Mouse (Mus musculus): Measurements from ENCODE around the gene Olfr1280. TPM values are rescaled to one million over a fixed set of nuclear protein-coding genes. Genes with fewer than 3 reads are reported as not detected.

Olfr1280 gene
- polyA plus RNA-seq (2014; fragmentation: Illumina TruSeq; extraction: RNeasy Lipid Tissue Mini Kit (QIAGEN cat#74804); ENCODE audit: low replicate concordance) = not detected

GRCm38 (mm10) chr2:111313717-111314116 is at the start of gene Olfr1280:
TSS of gene Olfr1280 (plus strand) at chr2:111314017.

GRCm38 (mm10) chr2:111274006-111274405 is 39.8 kb upstream of the Olfr1280 start, which contains the start of gene Olfr1277:
TSS of gene Olfr1277 (minus strand) at chr2:111274106.

GRCm38 (mm10) chr2:111289836-111290235 is 24.0 kb upstream of the Olfr1280 start, which contains the start of gene Olfr1278:
TSS of gene Olfr1278 (plus strand) at chr2:111290136.

GRCm38 (mm10) chr2:111300374-111300773 is 13.4 kb upstream of the Olfr1280 start, which contains the start of gene Olfr1279:
TSS of gene Olfr1279 (plus strand) at chr2:111300635.

GRCm38 (mm10) chr2:111326220-111326619 is 12.4 kb downstream of the Olfr1280 start, which contains the start of gene Olfr1281:
TSS of gene Olfr1281 (plus strand) at chr2:111326520.

GRCm38 (mm10) chr2:111335976-111336375 is 22.2 kb downstream of the Olfr1280 start, which contains the start of gene Olfr1282:
TSS of gene Olfr1282 (minus strand) at chr2:111336076.

GRCm38 (mm10) chr2:111366490-111366889 is 52.7 kb downstream of the Olfr1280 start, which contains the start of gene Olfr1283:
TSS of gene Olfr1283 (plus strand) at chr2:111366790.

GRCm38 (mm10) chr2:111375222-111375621 is 61.4 kb downstream of the Olfr1280 start, which contains the start of gene Olfr1284:
TSS of gene Olfr1284 (plus strand) at chr2:111375522.

Other genes with a start within 250 kb of the Olfr1280 start
- not detected for gene Gm13941, start 208.0 kb upstream of the Olfr1280 start, polyA plus RNA-seq (2014; fragmentation: Illumina TruSeq; extraction: RNeasy Lipid Tissue Mini Kit (QIAGEN cat#74804); ENCODE audit: low replicate concordance)
- gene Gm15130, start 161.1 kb upstream of the Olfr1280 start, polyA plus RNA-seq (2014; fragmentation: Illumina TruSeq; extraction: RNeasy Lipid Tissue Mini Kit (QIAGEN cat#74804); ENCODE audit: low replicate concordance) = not detected
- not detected for gene 4930430A15Rik, start 84.4 kb upstream of the Olfr1280 start, polyA plus RNA-seq (2014; fragmentation: Illumina TruSeq; extraction: RNeasy Lipid Tissue Mini Kit (QIAGEN cat#74804); ENCODE audit: low replicate concordance)
- gene Olfr1275, start 78.7 kb upstream of the Olfr1280 start, polyA plus RNA-seq (2014; fragmentation: Illumina TruSeq; extraction: RNeasy Lipid Tissue Mini Kit (QIAGEN cat#74804); ENCODE audit: low replicate concordance) = not detected
- gene Olfr1276, start 59.5 kb upstream of the Olfr1280 start, polyA plus RNA-seq (2014; fragmentation: Illumina TruSeq; extraction: RNeasy Lipid Tissue Mini Kit (QIAGEN cat#74804); ENCODE audit: low replicate concordance) = not detected
- gene Olfr1277, start 39.9 kb upstream of the Olfr1280 start, polyA plus RNA-seq (2014; fragmentation: Illumina TruSeq; extraction: RNeasy Lipid Tissue Mini Kit (QIAGEN cat#74804); ENCODE audit: low replicate concordance) = not detected
- gene Olfr1278, start 23.9 kb upstream of the Olfr1280 start, polyA plus RNA-seq (2014; fragmentation: Illumina TruSeq; extraction: RNeasy Lipid Tissue Mini Kit (QIAGEN cat#74804); ENCODE audit: low replicate concordance) = not detected
- not detected for gene Olfr1279, start 13.4 kb upstream of the Olfr1280 start, polyA plus RNA-seq (2014; fragmentation: Illumina TruSeq; extraction: RNeasy Lipid Tissue Mini Kit (QIAGEN cat#74804); ENCODE audit: low replicate concordance)
- gene Olfr1281, start 12.5 kb downstream of the Olfr1280 start, polyA plus RNA-seq (2014; fragmentation: Illumina TruSeq; extraction: RNeasy Lipid Tissue Mini Kit (QIAGEN cat#74804); ENCODE audit: low replicate concordance) = not detected
- gene Olfr1282, start 22.1 kb downstream of the Olfr1280 start, polyA plus RNA-seq (2014; fragmentation: Illumina TruSeq; extraction: RNeasy Lipid Tissue Mini Kit (QIAGEN cat#74804); ENCODE audit: low replicate concordance) = not detected
- not detected for gene Olfr1283, start 52.8 kb downstream of the Olfr1280 start, polyA plus RNA-seq (2014; fragmentation: Illumina TruSeq; extraction: RNeasy Lipid Tissue Mini Kit (QIAGEN cat#74804); ENCODE audit: low replicate concordance)
- gene Olfr1284, start 61.5 kb downstream of the Olfr1280 start, polyA plus RNA-seq (2014; fragmentation: Illumina TruSeq; extraction: RNeasy Lipid Tissue Mini Kit (QIAGEN cat#74804); ENCODE audit: low replicate concordance) = not detected
- gene Olfr1286, start 109.1 kb downstream of the Olfr1280 start, polyA plus RNA-seq (2014; fragmentation: Illumina TruSeq; extraction: RNeasy Lipid Tissue Mini Kit (QIAGEN cat#74804); ENCODE audit: low replicate concordance) = not detected
- not detected for gene Olfr1287, start 135.1 kb downstream of the Olfr1280 start, polyA plus RNA-seq (2014; fragmentation: Illumina TruSeq; extraction: RNeasy Lipid Tissue Mini Kit (QIAGEN cat#74804); ENCODE audit: low replicate concordance)
- not detected for gene Olfr1288, start 160.1 kb downstream of the Olfr1280 start, polyA plus RNA-seq (2014; fragmentation: Illumina TruSeq; extraction: RNeasy Lipid Tissue Mini Kit (QIAGEN cat#74804); ENCODE audit: low replicate concordance)
- gene Olfr1289, start 166.8 kb downstream of the Olfr1280 start, polyA plus RNA-seq (2014; fragmentation: Illumina TruSeq; extraction: RNeasy Lipid Tissue Mini Kit (QIAGEN cat#74804); ENCODE audit: low replicate concordance) = not detected
- gene Olfr1290, start 179.8 kb downstream of the Olfr1280 start, polyA plus RNA-seq (2014; fragmentation: Illumina TruSeq; extraction: RNeasy Lipid Tissue Mini Kit (QIAGEN cat#74804); ENCODE audit: low replicate concordance) = not detected
- gene Olfr1291-ps1, start 183.2 kb downstream of the Olfr1280 start, polyA plus RNA-seq (2014; fragmentation: Illumina TruSeq; extraction: RNeasy Lipid Tissue Mini Kit (QIAGEN cat#74804); ENCODE audit: low replicate concordance) = not detected
- gene Olfr1293-ps, start 211.2 kb downstream of the Olfr1280 start, polyA plus RNA-seq (2014; fragmentation: Illumina TruSeq; extraction: RNeasy Lipid Tissue Mini Kit (QIAGEN cat#74804); ENCODE audit: low replicate concordance) = not detected
- gene Olfr1294, start 226.3 kb downstream of the Olfr1280 start, polyA plus RNA-seq (2014; fragmentation: Illumina TruSeq; extraction: RNeasy Lipid Tissue Mini Kit (QIAGEN cat#74804); ENCODE audit: low replicate concordance) = not detected